Mouse (Mus musculus) limb, embryonic 12.5 days (tissue): ENCODE measurements around the gene Acad12. TPM values are rescaled to one million over a fixed set of nuclear protein-coding genes. Genes with fewer than 3 reads are reported as not detected.

Experiments used
- ATAC-seq: fragments of 200-750 bp; cut with Nextera tagmentation; 2 replicates; pipeline ENCODE4 v1.8.0; 2017; ENCODE audit warnings: low read depth, moderate TSS enrichment; ENCODE audit not compliant: insufficient number of reproducible peaks, insufficient read depth, low FRiP score, low TSS enrichment
- H3K27ac ChIP-seq: fragments of 300-500 bp; sonication (generic); 2 replicates; pipeline ENCODE4 v1.5.1; 2016; ENCODE audit warnings: mild to moderate bottlenecking, moderate library complexity
- H3K27me3 ChIP-seq: fragments of 300-500 bp; sonication (generic); 2 replicates; pipeline ENCODE4 v1.6.1; 2016; ENCODE audit warnings: mild to moderate bottlenecking, moderate library complexity
- H3K36me3 ChIP-seq: fragments of 300-500 bp; sonication (generic); 2 replicates; pipeline ENCODE4 v1.6.1; 2016; ENCODE audit warnings: mild to moderate bottlenecking, moderate library complexity
- H3K4me1 ChIP-seq: fragments of 300-500 bp; sonication (generic); replicated peaks from 2 replicates; pipeline ENCODE4 v1.6.1; 2016
- H3K4me2 ChIP-seq: fragments of 300-500 bp; sonication (generic); 2 replicates; pipeline ENCODE4 v1.6.1; 2016; ENCODE audit warnings: mild to moderate bottlenecking, moderate library complexity
- H3K4me3 ChIP-seq: fragments of 300-500 bp; sonication (generic); replicated peaks from 2 replicates; pipeline ENCODE4 v1.5.1; 2016; ENCODE audit warnings: mild to moderate bottlenecking
- H3K9ac ChIP-seq: fragments of 300-500 bp; sonication (generic); replicated peaks from 2 replicates; pipeline ENCODE4 v1.6.1; 2016; ENCODE audit warnings: mild to moderate bottlenecking, moderate library complexity
- H3K9me3 ChIP-seq: fragments of 300-500 bp; sonication (generic); 2 replicates; pipeline ENCODE4 v1.6.1; 2016; ENCODE audit warnings: mild to moderate bottlenecking, moderate library complexity
- WGBS: fragments of 180-500 bp; shearing (Covaris S2); methylation state at CpG from one replicate; pipeline ENCODE4 v1.1.7; 2016; 5-methylcytosine and 5-hydroxymethylcytosine counted together
- polyA plus RNA-seq: library from polyadenylated mRNA; unstranded; fragments of >200 nt; fragmentation: Nextera tagmentation; extraction: Ambion mirVana; gene quantifications from 2 replicates; pipeline ENCODE4 v1.2.1, GENCODE M21; 2016

The Acad12 gene
- polyA plus RNA-seq, 1 experiment from 2014 or later: 3.3 TPM

DNA sequence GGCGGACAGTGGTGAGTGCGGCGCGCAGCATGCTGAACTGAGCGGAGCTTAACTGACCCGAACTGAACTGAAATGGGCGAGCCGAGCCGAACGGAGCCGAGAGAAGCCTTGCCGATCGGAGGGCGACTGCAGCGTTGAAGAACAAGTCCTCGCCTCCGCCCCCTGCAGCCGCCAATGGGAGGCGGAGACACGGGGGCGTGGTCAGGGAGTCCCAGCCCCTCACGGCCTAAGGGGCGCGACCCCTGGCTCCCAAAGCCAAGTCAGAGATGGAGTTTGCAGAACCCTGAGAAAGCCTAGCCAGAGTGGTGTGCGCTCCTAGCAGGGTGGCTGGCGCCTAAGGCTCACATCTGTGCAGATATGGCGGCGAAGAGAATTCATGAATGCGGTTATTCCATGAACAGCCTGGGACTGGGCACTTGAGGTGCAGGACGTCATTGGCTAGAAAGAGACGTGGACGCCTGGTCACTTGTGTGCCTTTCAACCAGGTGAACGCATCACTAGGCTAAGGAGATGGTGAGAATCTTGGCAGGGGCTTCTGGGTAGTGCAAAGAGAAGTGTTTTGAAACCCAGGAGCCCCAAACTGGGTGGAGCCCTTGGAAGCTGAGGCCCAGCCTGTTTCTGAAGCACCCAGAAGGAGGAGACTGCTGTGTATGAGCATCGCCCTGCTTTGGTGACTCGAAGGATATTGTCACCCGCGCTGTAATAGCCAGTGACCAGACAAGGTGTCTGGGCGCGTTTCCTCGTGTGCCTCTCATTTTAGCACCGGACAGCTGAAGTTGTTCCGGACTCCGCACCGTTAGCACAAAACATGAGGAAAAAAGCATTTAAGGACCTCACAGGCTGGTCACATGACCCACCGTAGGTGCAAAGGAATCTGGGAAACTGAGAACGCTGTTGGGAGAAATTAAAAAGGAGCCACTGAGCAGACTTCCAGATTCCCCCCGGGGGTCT lies 25.0 kb downstream of the Acad12 start, which contains the start of gene Aldh2:
Gene Aldh2 (minus strand): TSS at position 374 of the 951 bp plus-strand sequence.
- Histone ChIP-seq H3K9me3 (no peaks in the 10 kb centered on the region), H3K4me2 (peak within 1 kb of the TSS; percentile 91)
- 2% methylated on average over 47 of the region's 47 CpGs for WGBS

DNA sequence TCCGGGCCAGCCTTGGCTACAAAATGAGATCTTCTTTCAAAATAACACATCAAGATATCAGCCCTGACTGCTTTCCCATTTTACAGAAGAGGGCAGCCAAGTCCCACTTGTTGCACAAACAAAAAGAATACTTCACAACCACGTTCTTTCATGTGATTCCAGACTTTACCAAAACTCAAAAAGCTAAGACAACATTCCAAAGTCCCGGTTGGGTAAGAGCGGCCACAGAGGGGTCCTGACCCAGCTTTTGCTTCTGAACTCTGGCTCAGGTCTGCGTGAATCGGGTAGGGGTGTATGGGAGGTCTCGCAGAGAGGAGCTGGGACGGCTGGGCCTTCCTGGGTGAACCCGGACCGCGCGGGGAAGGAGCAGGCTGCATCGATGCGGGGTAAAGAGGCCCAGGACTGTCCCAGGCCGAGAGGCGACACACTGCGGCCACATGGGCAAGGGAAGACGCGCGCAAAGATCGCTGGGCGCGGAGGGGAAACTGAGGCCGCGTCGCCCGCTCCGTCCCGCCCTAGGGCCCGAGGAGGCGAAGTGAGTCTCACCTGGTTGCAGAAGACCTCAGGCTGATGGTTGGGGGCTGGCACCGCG lies 25.8 kb downstream of the Acad12 start:
- H3K9me3 ChIP-seq: no peaks in the 10 kb centered on the region
- peak overlapping the region; percentile 81 for H3K4me3 ChIP-seq
- H3K9ac ChIP-seq: peak overlapping the region; percentile 90
- no peaks in the 10 kb centered on the region for H3K27me3 ChIP-seq
- peak overlapping the region; percentile 93 for H3K27ac ChIP-seq
- 4% methylated on average over 33 of the region's 33 CpGs for WGBS
- peak; percentile 53; the same call in 1 of the 2 replicates for ATAC-seq
- peaks cover 29% of the 10 kb centered on the region for H3K4me1 ChIP-seq
- peak overlapping the region; percentile 91 for H3K4me2 ChIP-seq
- peaks cover 10% of the 10 kb centered on the region; the same call in 1 of the 2 replicates for H3K36me3 ChIP-seq

More for the DNA sequence above, 25.0 kb downstream of the Acad12 start, which contains the start of gene Aldh2:
- Histone ChIP-seq H3K9ac (peak within 1 kb of the TSS; percentile 90), H3K36me3 (peaks cover 10% of the 10 kb centered on the region; the same call in 1 of the 2 replicates), H3K27me3 (no peaks in the 10 kb centered on the region), H3K27ac (peak within 1 kb of the TSS; percentile 93), H3K4me1 (peaks cover 29% of the 10 kb centered on the region), H3K4me3 (peak within 1 kb of the TSS; percentile 81)
- peak; percentile 82 for ATAC-seq

DNA sequence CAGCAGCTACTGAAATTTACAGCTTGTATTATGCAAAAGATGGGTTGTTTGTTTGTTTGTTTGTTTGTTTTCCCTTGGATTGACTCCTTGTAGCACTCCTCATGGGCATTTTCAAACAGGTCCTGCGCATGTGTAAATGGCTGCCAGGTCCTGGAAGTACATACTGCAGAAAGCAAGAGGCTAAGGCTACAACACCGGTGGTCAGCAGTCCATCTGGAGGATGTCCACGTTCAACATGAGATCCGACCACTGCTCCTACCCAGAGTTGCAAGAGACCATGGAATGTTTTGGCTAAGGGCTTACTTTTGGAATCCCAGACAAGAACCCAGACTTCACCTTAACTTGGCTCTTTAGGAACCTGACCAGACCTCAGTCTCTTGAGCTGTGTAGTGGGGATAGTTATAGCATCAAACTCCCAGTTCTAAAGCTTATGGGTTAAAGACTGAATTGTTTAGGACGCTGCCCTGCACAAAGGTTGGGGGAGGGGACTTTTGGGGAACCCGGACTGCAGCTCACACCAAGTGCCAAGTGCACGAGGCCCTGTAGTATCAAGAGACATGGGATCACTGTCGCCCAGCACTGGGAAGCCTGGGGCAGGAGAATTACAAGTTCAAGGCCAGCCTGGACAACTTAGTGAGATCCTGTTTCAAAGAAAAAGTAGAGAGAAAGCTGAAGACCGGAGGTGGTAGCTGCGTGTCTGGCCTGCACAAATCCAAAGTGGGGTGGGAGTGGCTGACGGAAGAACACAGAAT lies 26.5 kb downstream of the Acad12 start:
- peak overlapping the region; percentile 81 for H3K4me3 ChIP-seq
- WGBS: 61% methylated on average over 11 of the region's 11 CpGs
- peaks cover 29% of the 10 kb centered on the region for H3K4me1 ChIP-seq
- peak overlapping the region; percentile 91 for H3K4me2 ChIP-seq
- H3K9me3 ChIP-seq: no peaks in the 10 kb centered on the region
- ATAC-seq: no peak
- peak overlapping the region; percentile 90; the same call in 1 of the 2 replicates for H3K9ac ChIP-seq
- H3K36me3 ChIP-seq: peaks cover 10% of the 10 kb centered on the region; the same call in 1 of the 2 replicates
- H3K27me3 ChIP-seq: no peaks in the 10 kb centered on the region
- no peak overlapping the region for H3K27ac ChIP-seq

DNA sequence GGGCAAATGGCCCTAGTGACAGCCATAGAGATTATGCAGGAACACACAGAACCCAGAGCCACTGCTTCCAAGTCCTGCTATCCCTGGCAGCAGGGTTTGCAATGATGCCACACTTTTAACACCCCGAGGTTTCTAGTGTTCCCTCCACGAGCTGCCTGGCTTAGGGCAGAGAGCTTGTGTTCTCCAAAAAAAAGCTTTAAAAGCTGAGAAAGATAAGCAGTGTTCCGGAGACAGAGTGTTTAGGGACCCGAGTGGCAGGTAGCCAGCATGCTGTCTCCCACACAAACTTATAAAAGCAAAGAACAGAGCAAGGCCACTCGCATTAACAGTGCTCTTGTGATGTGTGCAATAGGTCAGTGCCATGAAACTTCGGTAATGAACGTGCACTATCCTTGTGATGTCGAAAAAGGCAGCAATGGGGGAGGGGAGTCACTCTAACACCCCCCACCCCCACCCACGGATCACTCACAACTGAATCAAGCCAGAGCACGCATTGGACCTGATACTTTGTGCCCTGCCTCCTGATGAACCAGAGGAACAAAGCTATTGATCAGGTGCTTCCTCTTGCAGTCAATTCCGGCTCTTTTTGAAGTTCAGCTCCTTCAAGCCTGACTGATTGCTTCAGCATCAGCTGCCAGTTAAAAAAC lies 27.2 kb downstream of the Acad12 start:
- WGBS: 75% methylated on average over 11 of the region's 11 CpGs
- Histone ChIP-seq H3K9me3 (no peaks in the 10 kb centered on the region), H3K36me3 (peaks cover 10% of the 10 kb centered on the region; the same call in 1 of the 2 replicates), H3K4me1 (peaks cover 29% of the 10 kb centered on the region), H3K4me2 (peak overlapping the region; percentile 91), H3K27ac (no peak overlapping the region), H3K27me3 (no peaks in the 10 kb centered on the region), H3K4me3 (0 out of 2 replicates have a peak overlapping the region, but pooled peaks have one; percentile 1), H3K9ac (no peak overlapping the region)
- no peak for ATAC-seq

DNA sequence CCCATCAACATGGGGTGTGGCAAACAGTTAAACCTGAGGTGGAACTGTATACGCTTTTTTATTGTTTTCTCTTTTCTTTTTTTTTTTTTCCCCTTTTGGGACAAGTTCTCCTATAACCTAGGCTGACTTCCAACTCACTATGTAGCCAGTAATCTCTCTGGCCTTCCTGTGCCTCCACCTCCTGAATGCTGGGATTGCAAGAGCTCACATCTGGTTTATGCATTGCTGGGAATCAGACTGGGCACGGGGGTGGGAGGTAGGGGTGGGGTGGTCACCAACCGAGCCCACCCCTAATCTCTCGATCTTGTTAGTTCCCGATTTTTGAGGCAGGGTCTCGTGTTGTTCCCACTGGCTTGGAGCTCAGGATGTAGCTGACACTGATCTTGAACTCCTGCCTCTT lies 28.8 kb downstream of the Acad12 start:
- no peak for ATAC-seq
- WGBS: 76% methylated on average over 6 of the region's 6 CpGs

DNA sequence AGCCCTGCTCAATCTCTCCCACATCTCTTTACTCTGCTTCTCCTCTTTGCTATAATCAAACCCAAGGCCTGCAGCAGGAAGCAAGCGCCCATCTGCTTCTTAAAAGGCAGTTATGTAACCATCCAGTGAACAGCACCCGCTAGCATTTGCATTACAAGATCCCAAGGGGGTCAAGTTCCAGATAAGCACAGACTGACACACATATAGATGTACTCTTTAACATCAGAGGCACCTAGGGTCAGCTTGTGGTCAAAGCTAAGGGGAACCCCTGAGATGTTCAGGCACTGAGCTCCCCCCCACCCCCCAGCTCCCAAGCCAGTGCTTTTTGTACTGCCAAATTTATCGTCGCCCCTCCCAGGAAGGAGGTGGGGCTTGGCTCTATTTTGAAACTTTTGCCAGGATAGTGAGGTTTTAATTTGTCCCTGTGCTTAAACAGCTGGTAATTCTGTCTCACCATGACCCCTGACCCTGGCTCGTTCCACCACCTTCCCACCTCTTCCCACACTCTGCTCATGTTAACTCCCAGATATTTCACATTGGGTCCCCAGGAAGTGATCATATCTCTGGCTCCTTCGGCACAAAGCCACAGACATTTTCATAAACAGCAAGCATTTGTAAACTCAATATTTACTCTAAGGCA lies 32.2 kb downstream of the Acad12 start:
- H3K9ac ChIP-seq: no peak overlapping the region
- ATAC-seq: no peak
- H3K36me3 ChIP-seq: peaks cover 8% of the 10 kb centered on the region; the same call in 1 of the 2 replicates
- 67% methylated on average over 6 of the region's 6 CpGs for WGBS
- H3K27ac ChIP-seq: no peak overlapping the region
- no peak overlapping the region for H3K4me3 ChIP-seq
- no peak overlapping the region for H3K4me2 ChIP-seq
- peaks cover 12% of the 10 kb centered on the region for H3K4me1 ChIP-seq
- H3K9me3 ChIP-seq: no peaks in the 10 kb centered on the region
- no peaks in the 10 kb centered on the region for H3K27me3 ChIP-seq

More for the DNA sequence above, 28.8 kb downstream of the Acad12 start:
- peaks cover 10% of the 10 kb centered on the region; the same call in 1 of the 2 replicates for H3K36me3 ChIP-seq
- H3K9ac ChIP-seq: no peak overlapping the region
- H3K4me3 ChIP-seq: no peak overlapping the region
- H3K9me3 ChIP-seq: no peaks in the 10 kb centered on the region
- no peak overlapping the region for H3K27ac ChIP-seq
- H3K4me2 ChIP-seq: no peak overlapping the region
- H3K4me1 ChIP-seq: peaks cover 29% of the 10 kb centered on the region
- H3K27me3 ChIP-seq: no peaks in the 10 kb centered on the region

DNA sequence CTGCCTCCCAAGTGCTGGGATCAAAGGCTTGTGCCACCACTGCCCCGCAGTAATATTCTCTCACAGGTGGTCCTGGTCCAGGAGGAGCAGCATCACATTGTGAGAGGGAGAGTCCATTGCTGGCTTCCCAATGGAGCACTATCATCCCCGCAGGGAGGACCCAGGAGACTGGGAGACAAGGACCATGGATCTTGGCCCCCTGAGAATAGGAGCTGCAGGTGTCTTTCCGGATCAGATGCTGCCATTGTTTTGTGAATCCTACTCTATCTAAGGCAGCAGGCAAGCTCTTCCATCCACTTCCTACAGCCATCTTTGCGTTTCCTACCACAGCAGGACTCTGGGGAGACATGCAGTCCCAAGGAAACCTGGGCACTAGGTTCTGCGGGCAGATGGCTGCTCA lies 33.0 kb downstream of the Acad12 start:
- Histone ChIP-seq H3K36me3 (peaks cover 10% of the 10 kb centered on the region; the same call in 1 of the 2 replicates), H3K4me3 (no peak overlapping the region), H3K9ac (no peak overlapping the region), H3K27me3 (no peaks in the 10 kb centered on the region), H3K4me2 (no peak overlapping the region), H3K4me1 (peaks cover 9% of the 10 kb centered on the region), H3K9me3 (no peaks in the 10 kb centered on the region), H3K27ac (no peak overlapping the region)
- ATAC-seq: no peak
- WGBS: 92% methylated on average over 5 of the region's 5 CpGs

DNA sequence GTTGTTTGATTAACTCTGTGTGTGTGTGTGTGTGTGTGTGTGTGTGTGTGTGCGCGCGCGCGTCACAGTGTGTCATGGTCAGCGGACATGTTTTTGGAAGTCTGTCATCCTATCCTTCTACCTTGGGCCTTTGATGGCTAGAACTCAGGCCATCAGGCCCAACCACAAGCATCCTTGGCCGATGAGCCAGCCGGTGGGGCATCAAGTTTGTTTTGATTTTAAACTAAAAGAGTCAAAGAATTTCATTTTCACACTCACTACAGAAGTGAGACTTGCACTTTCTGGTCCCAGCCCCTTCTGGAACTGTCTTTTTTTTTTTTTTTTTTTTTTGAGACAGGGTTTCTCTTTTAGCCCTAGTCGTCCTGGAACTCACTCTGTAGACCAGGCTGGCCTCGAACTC lies 33.7 kb downstream of the Acad12 start:
- peaks cover 9% of the 10 kb centered on the region for H3K4me1 ChIP-seq
- WGBS: 94% methylated on average over 10 of the region's 10 CpGs
- no peak overlapping the region for H3K4me3 ChIP-seq
- H3K9ac ChIP-seq: no peak overlapping the region
- no peak overlapping the region for H3K27ac ChIP-seq
- no peaks in the 10 kb centered on the region for H3K9me3 ChIP-seq
- ATAC-seq: no peak
- H3K4me2 ChIP-seq: no peak overlapping the region
- no peaks in the 10 kb centered on the region for H3K27me3 ChIP-seq
- peaks cover 14% of the 10 kb centered on the region for H3K36me3 ChIP-seq

DNA sequence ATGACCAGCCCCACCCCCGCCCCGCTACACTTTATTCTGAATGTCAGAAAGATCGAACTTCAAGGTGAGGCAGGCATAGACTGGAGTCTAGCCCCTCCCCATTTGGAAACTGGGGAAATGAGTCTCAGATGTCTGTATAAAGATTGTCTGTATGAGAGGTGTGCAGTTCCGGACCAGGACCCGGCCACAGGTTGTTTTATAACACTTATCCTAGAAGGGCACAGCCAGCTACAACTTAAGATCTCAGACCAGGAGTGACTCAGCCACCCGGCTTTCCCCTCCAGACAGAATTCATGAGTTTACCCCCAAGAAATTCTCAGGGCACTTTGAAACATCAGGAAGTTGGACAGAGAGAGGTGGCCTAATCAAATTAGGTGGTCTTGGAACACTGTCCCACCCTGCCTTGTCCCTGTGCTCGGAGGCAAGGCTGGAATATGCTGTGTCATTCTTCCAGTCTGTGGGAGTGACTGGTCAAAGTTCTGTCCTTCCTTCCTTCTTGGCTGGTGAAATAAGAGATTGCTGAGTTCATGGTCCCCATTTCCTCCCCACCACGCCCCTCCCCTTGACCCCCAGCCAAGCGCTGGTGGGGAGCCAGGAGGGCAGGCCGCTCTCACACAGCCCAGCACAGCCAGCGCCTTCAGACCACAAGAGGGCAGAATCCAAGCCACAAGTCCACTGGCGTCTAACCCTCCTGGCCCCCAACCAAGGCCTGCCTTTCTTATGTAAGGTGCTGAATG lies 34.8 kb downstream of the Acad12 start:
- Histone ChIP-seq H3K36me3 (peaks cover 24% of the 10 kb centered on the region), H3K27ac (peak overlapping the region; percentile 45; the same call in 1 of the 2 replicates), H3K4me3 (no peak overlapping the region), H3K9ac (no peak overlapping the region), H3K27me3 (no peaks in the 10 kb centered on the region), H3K4me1 (peaks cover 9% of the 10 kb centered on the region), H3K4me2 (no peak overlapping the region), H3K9me3 (no peaks in the 10 kb centered on the region)
- WGBS: 55% methylated on average over 12 of the region's 12 CpGs
- ATAC-seq: peak; percentile 47; the same call in 1 of the 2 replicates
